Mouse (Mus musculus): Measurements from ENCODE around the gene Mosmo. TPM values are rescaled to one million over a fixed set of nuclear protein-coding genes. Genes with fewer than 3 reads are reported as not detected.

Gene Mosmo
- 16.8 and 21.9 TPM in 2 replicates for polyA plus RNA-seq (2012; rRNA removed)

DNA sequence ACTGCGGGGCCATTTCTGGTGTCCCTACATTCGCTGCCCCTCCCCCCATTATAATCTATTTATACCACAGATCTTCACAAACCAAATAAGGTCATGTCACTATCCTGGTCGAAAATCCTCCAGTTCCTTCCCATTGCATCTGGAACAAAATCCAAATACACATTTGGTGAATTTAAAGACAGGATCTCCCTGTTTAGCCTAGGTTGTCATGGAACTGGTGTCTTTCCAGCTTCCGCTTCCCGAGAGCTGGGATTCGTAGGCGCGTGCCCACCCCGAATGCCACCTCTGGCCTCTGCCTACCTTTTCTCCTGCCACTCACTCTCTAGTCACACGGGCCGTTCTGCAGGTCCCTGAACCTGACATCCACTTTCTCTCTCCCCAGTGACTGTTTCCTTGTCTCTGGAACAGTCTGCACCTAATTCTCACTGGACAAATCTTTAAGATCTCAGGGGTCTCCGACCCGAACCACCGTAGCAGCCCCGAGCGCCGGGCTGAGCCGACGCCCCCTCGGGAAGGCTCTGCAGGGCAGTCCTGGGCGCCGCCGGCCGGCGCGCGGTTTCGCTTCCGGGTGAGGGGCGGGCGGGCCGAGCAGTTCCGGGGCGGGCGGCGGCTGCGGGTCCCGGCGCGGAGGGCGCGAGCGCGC, at the start of gene Mosmo:
TSS of gene Mosmo (plus strand) at position 618 of the 643 bp plus-strand sequence.

DNA sequence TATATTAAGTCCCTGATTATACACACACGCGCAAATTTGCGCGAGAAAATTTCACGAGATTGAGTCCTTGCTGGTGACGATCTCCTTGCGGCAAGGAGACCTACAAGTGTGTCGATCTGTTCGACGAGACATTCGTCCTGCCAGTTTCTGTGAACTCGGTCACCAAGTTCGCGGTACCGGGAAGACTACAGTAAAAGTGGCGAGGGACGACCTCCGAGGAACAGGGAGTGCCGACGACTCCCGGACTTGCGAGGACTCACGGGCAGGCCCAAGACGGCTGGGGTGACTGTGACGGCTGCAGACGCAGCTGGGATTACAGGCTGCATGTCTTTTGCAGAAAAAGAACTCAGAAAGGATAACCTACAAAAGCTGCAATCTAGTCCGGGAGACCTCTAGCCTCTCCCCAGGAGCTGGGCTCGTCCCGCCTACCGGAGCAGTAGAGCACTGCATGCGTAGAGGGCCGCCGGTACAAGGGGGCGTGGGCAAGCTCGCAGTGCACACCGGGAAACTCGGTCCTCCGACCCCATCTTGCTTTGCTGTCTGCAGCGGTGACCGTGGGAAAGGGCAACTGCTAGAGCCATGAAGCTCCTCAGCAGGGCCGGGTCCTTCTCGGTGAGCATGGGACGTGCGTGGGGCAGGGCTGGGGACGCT, 42.6 kb upstream of the Mosmo start, which contains the start of gene Uqcrc2:
TSS of gene Uqcrc2 (plus strand) at position 466 of the 651 bp plus-strand sequence.

DNA sequence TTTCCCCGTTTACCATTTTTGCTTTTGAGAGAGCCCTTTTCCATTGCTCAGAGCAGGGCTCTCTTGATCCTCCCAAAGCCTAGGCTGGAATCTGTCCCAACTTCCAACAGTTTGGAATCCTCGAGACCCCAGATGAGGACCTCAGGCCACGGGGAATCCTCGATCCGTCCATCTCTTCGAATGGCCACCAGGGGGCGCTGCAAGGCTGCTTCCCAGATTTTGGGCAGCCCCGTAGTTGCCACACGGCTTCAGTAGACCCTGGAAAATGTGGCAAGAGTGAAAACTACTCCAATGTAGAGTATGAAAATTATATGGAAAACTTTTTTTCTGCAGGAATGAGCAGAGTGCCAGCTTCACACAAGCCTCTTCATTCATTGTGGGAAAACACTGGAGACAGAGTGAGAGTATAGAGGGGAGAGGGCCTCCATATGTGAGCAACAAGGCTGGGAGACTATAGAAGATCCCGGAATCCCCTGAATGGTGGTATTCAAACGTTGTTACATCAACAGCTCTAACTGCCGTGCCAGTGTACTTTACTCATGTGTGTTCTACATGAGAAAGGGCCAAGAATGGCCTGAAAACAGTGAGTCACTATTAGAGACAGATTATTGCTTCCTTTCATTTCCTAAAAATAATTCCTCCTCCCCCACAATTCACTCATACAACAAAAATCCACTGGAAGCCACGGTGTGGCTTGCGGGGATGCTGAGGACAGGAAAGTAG, 7.1 kb upstream of the Mosmo start, which contains the start of gene Pdzd9:
TSS of gene Pdzd9 (minus strand) at position 191 of the 723 bp plus-strand sequence.

DNA sequence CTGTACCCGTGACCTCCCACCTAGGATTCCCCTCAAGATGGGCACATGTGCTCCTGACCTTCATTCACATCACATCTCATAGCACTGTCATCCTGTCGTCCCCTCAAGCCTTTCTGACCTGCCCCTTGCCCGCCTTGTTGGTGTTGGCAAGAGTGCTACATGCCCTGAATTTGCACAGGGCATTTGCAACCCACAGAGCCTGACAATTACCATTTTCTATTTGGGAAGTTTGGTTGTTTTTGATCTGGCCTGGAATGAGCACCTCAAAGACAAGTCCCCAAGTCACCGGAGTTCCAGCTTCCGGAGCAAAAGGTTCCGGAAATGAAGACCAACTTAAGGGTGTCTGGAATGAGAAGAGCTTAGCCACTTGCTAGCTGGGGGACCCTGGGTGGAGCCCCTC, 61.6 kb downstream of the Mosmo start, which contains the start of gene Vwa3a:
TSS of gene Vwa3a (plus strand) at position 301 of the 400 bp plus-strand sequence.

Other genes starting within 250 kb of the Mosmo start
- gene Uqcrc2, start 42.4 kb upstream of the Mosmo start, polyA plus RNA-seq (2012; rRNA removed) = 29.3 and 50.4 TPM in 2 replicates
- not detected in 2 replicates for gene Pdzd9, start 7.3 kb upstream of the Mosmo start, polyA plus RNA-seq (2012; rRNA removed)
- gene Vwa3a, start 61.7 kb downstream of the Mosmo start, polyA plus RNA-seq (2012; rRNA removed) = 7.0 TPM in 2 replicates
- 0.67 and 1.1 TPM in 2 replicates for gene Gm5737, start 134.7 kb downstream of the Mosmo start, polyA plus RNA-seq (2012; rRNA removed)
- gene Eef2k, start 165.2 kb downstream of the Mosmo start, polyA plus RNA-seq (2012; rRNA removed) = 48.4 and 59.3 TPM in 2 replicates
- gene Polr3e, start 240.1 kb downstream of the Mosmo start, polyA plus RNA-seq (2012; rRNA removed) = 29.7 and 31.4 TPM in 2 replicates

Data from ovary, adult 2 months (tissue).